Mouse (Mus musculus): ENCODE measurements around the gene Ccnjl. TPM values are rescaled to one million over a fixed set of nuclear protein-coding genes. Genes with fewer than 3 reads are reported as not detected.

Ccnjl gene
- total and polyA plus RNA-seq, 3 experiments, result not detected

DNA sequence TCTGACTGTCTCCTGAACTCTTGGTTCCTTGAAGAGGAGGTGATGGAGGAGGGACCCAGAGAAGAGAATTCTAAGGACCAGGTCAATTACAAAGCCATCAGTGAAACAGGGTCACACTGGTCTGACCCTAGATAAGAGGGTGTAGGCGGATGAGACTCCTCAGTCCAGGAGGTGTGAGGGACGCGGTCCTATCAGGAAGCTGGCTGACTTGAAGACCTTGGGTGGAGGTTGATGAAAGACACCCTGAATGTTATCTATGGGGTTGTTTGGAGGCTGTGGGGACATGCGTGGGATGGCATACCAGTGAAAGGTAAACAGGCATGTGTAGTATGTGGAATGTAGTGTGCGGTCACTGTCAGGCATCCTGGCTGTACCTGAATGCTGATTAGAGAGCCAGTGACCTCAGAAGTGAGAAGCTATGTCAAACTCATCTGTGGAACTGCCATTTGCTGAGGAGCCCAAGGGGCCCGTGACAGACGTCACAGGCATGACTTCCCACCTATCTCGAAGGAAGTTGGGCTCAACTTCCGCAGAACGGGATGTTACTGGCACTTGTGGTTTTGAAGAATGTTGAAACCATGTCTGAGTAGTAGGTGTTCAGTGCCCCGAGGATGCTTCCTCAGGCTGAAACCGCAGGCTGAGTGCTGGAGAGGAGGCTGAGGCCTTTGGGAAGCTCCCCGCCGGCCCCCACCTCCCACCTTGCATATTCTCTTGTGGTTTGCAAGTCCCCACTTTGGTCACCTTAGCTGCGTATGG lies 15.3 kb downstream of the Ccnjl start (continued):
- TF ChIP-seq E2F4 (IDR thresholded peaks at IDR 0.05; ENCODE audit: borderline replicate concordance, low read depth, low read length), result no peak

DNA sequence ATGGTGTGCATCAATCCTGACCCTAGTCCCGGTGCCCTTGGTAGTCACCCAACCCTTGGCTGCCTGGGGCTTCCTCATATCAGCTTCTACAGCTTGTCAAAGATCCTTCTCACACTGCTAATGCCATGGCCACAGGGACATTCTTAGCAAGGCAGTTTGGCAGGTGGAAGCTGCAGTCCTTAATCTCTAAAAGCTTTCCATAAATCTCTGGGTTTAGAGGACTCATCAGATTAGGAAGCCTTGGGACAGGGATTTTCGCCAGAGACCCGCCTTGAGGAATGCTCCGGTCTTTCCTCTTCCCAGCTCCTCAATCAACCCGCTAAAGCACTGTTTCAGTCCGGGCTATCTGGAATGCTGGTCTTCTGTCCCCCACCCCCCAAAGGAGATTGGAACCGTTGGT lies 16.2 kb downstream of the Ccnjl start:
- H3K79me2 ChIP-seq (ENCODE audit: control insufficient read depth, insufficient read depth, low read length, poor library complexity), result no peaks in the 10 kb centered on the region
- H3K4me1 ChIP-seq (ENCODE audit: control insufficient read depth in 1 of 2, insufficient read depth in 2 of 2, low read length in 2 of 2), result no peaks in the 10 kb centered on the region
- H3K27me3 ChIP-seq (ENCODE audit: control insufficient read depth in 1 of 2, insufficient read depth in 2 of 2, low read length in 2 of 2), result no peaks in the 10 kb centered on the region
- no peaks in the 10 kb centered on the region for H3K9me3 ChIP-seq (replicated peaks; ENCODE audit: insufficient read depth, low read length)
- no peaks in the 10 kb centered on the region for H3K36me3 ChIP-seq (ENCODE audit: control insufficient read depth in 1 of 2, insufficient read depth in 2 of 2, low read length in 2 of 2)
- H3K9ac ChIP-seq (ENCODE audit: control insufficient read depth, low read depth, low read length, poor library complexity, severe bottlenecking), result no peak overlapping the region
- no peak overlapping the region for H3K27ac ChIP-seq (ENCODE audit: control insufficient read depth, low read depth, low read length)
- H3K4me3 ChIP-seq (ENCODE audit: control insufficient read depth in 1 of 2, insufficient read depth in 1 of 2, low read depth in 2 of 2, low read length in 2 of 2), result no peak overlapping the region
- DNase-seq (ENCODE audit: low read depth, low spot score), result no peak
- TF ChIP-seq TCF12 (IDR thresholded peaks at IDR 0.05; ENCODE audit: low read depth, low read length), result no peak

GRCm38 (mm10) chr11:43545873-43546475 lies 17.4 kb downstream of the Ccnjl start:
- DNase-seq (ENCODE audit: low read depth, low spot score), result no peak
- Histone ChIP-seq H3K4me1 (ENCODE audit: control insufficient read depth in 1 of 2, insufficient read depth in 2 of 2, low read length in 2 of 2) (no peaks in the 10 kb centered on the region), H3K79me2 (ENCODE audit: control insufficient read depth, insufficient read depth, low read length, poor library complexity) (no peaks in the 10 kb centered on the region), H3K9ac (ENCODE audit: control insufficient read depth, low read depth, low read length, poor library complexity, severe bottlenecking) (no peak overlapping the region), H3K9me3 (replicated peaks; ENCODE audit: insufficient read depth, low read length) (no peaks in the 10 kb centered on the region), H3K27me3 (ENCODE audit: control insufficient read depth in 1 of 2, insufficient read depth in 2 of 2, low read length in 2 of 2) (no peaks in the 10 kb centered on the region), H3K36me3 (ENCODE audit: control insufficient read depth in 1 of 2, insufficient read depth in 2 of 2, low read length in 2 of 2) (no peaks in the 10 kb centered on the region), H3K4me3 (ENCODE audit: control insufficient read depth in 1 of 2, insufficient read depth in 1 of 2, low read depth in 2 of 2, low read length in 2 of 2) (no peak overlapping the region), H3K27ac (ENCODE audit: control insufficient read depth, low read depth, low read length) (no peak overlapping the region)
- TF ChIP-seq MEF2A (IDR thresholded peaks at IDR 0.05; ENCODE audit: extremely low read depth, insufficient replicate concordance, low read depth, low read length, poor library complexity, severe bottlenecking), result no peak
- no peak for TF ChIP-seq GATA1 (IDR thresholded peaks at IDR 0.05; ENCODE audit: low read depth, low read length)
- TF ChIP-seq EP300 (IDR thresholded peaks at IDR 0.05; ENCODE audit: low read depth in 1 of 2, low read length in 2 of 2), result no peak
- TF ChIP-seq TBP (IDR thresholded peaks at IDR 0.05; ENCODE audit: low read depth, low read length), result no peak
- TF ChIP-seq SMC3 (IDR thresholded peaks at IDR 0.05; ENCODE audit: low read depth, low read length), result no peak
- TF ChIP-seq MXI1 (IDR thresholded peaks at IDR 0.05; ENCODE audit: low read depth, low read length), result no peak

- Histone ChIP-seq H3K27me3 (ENCODE audit: control insufficient read depth in 1 of 2, insufficient read depth in 2 of 2, low read length in 2 of 2) (no peaks in the 10 kb centered on the region), H3K9me3 (replicated peaks; ENCODE audit: insufficient read depth, low read length) (no peaks in the 10 kb centered on the region), H3K36me3 (ENCODE audit: control insufficient read depth in 1 of 2, insufficient read depth in 2 of 2, low read length in 2 of 2) (no peaks in the 10 kb centered on the region), H3K27ac (ENCODE audit: control insufficient read depth, low read depth, low read length) (no peak overlapping the region), H3K4me1 (ENCODE audit: control insufficient read depth in 1 of 2, insufficient read depth in 2 of 2, low read length in 2 of 2) (no peaks in the 10 kb centered on the region), H3K4me3 (ENCODE audit: control insufficient read depth in 1 of 2, insufficient read depth in 1 of 2, low read depth in 2 of 2, low read length in 2 of 2) (no peak overlapping the region), H3K79me2 (ENCODE audit: control insufficient read depth, insufficient read depth, low read length, poor library complexity) (no peaks in the 10 kb centered on the region), H3K9ac (ENCODE audit: control insufficient read depth, low read depth, low read length, poor library complexity, severe bottlenecking) (no peak overlapping the region)
- TF ChIP-seq TBP (IDR thresholded peaks at IDR 0.05; ENCODE audit: low read depth, low read length), result no peak
- DNase-seq (ENCODE audit: low read depth, low spot score), result no peak
Observed at GRCm38 (mm10) chr11:43546678-43547077, 18.1 kb downstream of the Ccnjl start.
